Mouse (Mus musculus): ENCODE measurements around the gene Hspa8. TPM values are rescaled to one million over a fixed set of nuclear protein-coding genes. Genes with fewer than 3 reads are reported as not detected.
A peak's percentile ranks its signal among the peaks of the same experiment; 100 is the strongest.

Gene Hspa8
- total RNA-seq, 1 experiment, result 3,988 TPM

- peaks cover 8 to 11% of the 10 kb centered on the region in 2 experiments; a peak in 3 of 4 replicates for H3K4me1 ChIP-seq (ENCODE audit: control insufficient read depth in 2 of 2, insufficient read depth in 2 of 2, low read length in 2 of 2, poor library complexity in 1 of 2)
- TF ChIP-seq CHD2 (IDR thresholded peaks at IDR 0.05; ENCODE audit: low read depth, low read length) (no peak), HCFC1 (IDR thresholded peaks at IDR 0.05; ENCODE audit: borderline replicate concordance, insufficient read depth, low read length) (no peak), MAFK (IDR thresholded peaks at IDR 0.05; ENCODE audit: insufficient read depth, low read depth, low read length) (no peak), ZC3H11A (IDR thresholded peaks at IDR 0.05; ENCODE audit: borderline replicate concordance, low read depth, low read length) (no peak), ZNF384 (IDR thresholded peaks at IDR 0.05; ENCODE audit: low read depth, low read length) (no peak)
- no peak overlapping the region; a peak in 1 of 4 replicates for H3K4me3 ChIP-seq (ENCODE audit: insufficient read depth in 1 of 2, low read depth in 1 of 2, low read length in 2 of 2, poor library complexity in 1 of 2, severe bottlenecking in 1 of 2)
- H3K36me3 ChIP-seq (ENCODE audit: control insufficient read depth, insufficient read depth, low read length, poor library complexity, severe bottlenecking), result no peaks in the 10 kb centered on the region
- no peaks in the 10 kb centered on the region for H3K9me3 ChIP-seq (ENCODE audit: control insufficient read depth, insufficient read depth, low read depth, low read length)
- H3K27ac ChIP-seq (ENCODE audit: insufficient read depth, low read depth, low read length, poor library complexity, severe bottlenecking), result peak overlapping the region; percentile 93
- no peak overlapping the region; the same call in 1 of the 2 replicates for H3K9ac ChIP-seq (ENCODE audit: insufficient read depth, low read depth, low read length, poor library complexity, severe bottlenecking)
- in situ Hi-C loops (cut with MboI; ENCODE audit: low sequenced_read_pairs in 2 of 2, unreplicated experiment in 2 of 2), result no loop called here
- DNase-seq (ENCODE audit: low read depth, low spot score), result no peak
Observed at GRCm38 (mm10) chr9:40791864-40792633, 8.7 kb upstream of the Hspa8 start.

GRCm38 (mm10) chr9:40793581-40793980 lies 7.2 kb upstream of the Hspa8 start:
- in situ Hi-C loops (cut with MboI; ENCODE audit: low sequenced_read_pairs in 2 of 2, unreplicated experiment in 2 of 2), result no loop called here
- no peaks in the 10 kb centered on the region for H3K36me3 ChIP-seq (ENCODE audit: control insufficient read depth, insufficient read depth, low read length, poor library complexity, severe bottlenecking)
- peak overlapping the region; percentile 99 for H3K27ac ChIP-seq (ENCODE audit: insufficient read depth, low read depth, low read length, poor library complexity, severe bottlenecking)
- peak overlapping the region; percentile 54; the same call in 1 of the 2 replicates for H3K9ac ChIP-seq (ENCODE audit: insufficient read depth, low read depth, low read length, poor library complexity, severe bottlenecking)
- TF ChIP-seq ZNF384 (IDR thresholded peaks at IDR 0.05; ENCODE audit: low read depth, low read length) (no peak), CHD2 (IDR thresholded peaks at IDR 0.05; ENCODE audit: low read depth, low read length) (no peak), MAFK (IDR thresholded peaks at IDR 0.05; ENCODE audit: insufficient read depth, low read depth, low read length) (no peak), ZC3H11A (IDR thresholded peaks at IDR 0.05; ENCODE audit: borderline replicate concordance, low read depth, low read length) (no peak), HCFC1 (IDR thresholded peaks at IDR 0.05; ENCODE audit: borderline replicate concordance, insufficient read depth, low read length) (no peak)
- H3K9me3 ChIP-seq (ENCODE audit: control insufficient read depth, insufficient read depth, low read depth, low read length), result no peaks in the 10 kb centered on the region
- H3K4me1 ChIP-seq (ENCODE audit: control insufficient read depth in 2 of 2, insufficient read depth in 2 of 2, low read length in 2 of 2, poor library complexity in 1 of 2), result peaks cover 11 to 13% of the 10 kb centered on the region in 2 experiments; a peak in 3 of 4 replicates
- H3K4me3 ChIP-seq (ENCODE audit: insufficient read depth in 1 of 2, low read depth in 1 of 2, low read length in 2 of 2, poor library complexity in 1 of 2, severe bottlenecking in 1 of 2), result peak overlapping the region; percentile 21 to 31; a peak in 3 of 4 replicates
- DNase-seq (ENCODE audit: low read depth, low spot score), result no peak

- peak overlapping the region; percentile 99 for H3K27ac ChIP-seq (ENCODE audit: insufficient read depth, low read depth, low read length, poor library complexity, severe bottlenecking)
- DNase-seq (ENCODE audit: low read depth, low spot score), result no peak
- H3K9ac ChIP-seq (ENCODE audit: insufficient read depth, low read depth, low read length, poor library complexity, severe bottlenecking), result peak overlapping the region; percentile 77
- H3K4me3 ChIP-seq (ENCODE audit: insufficient read depth in 1 of 2, low read depth in 1 of 2, low read length in 2 of 2, poor library complexity in 1 of 2, severe bottlenecking in 1 of 2), result peak overlapping the region; percentile 22 to 49
- no peak for TF ChIP-seq HCFC1 (IDR thresholded peaks at IDR 0.05; ENCODE audit: borderline replicate concordance, insufficient read depth, low read length)
- TF ChIP-seq ZC3H11A (IDR thresholded peaks at IDR 0.05; ENCODE audit: borderline replicate concordance, low read depth, low read length), result no peak
- TF ChIP-seq MAFK (IDR thresholded peaks at IDR 0.05; ENCODE audit: insufficient read depth, low read depth, low read length), result no peak
- H3K4me1 ChIP-seq (ENCODE audit: control insufficient read depth in 2 of 2, insufficient read depth in 2 of 2, low read length in 2 of 2, poor library complexity in 1 of 2), result peaks cover 11 to 15% of the 10 kb centered on the region in 2 experiments; a peak in 3 of 4 replicates
- no peaks in the 10 kb centered on the region for H3K9me3 ChIP-seq (ENCODE audit: control insufficient read depth, insufficient read depth, low read depth, low read length)
- in situ Hi-C loops (cut with MboI; ENCODE audit: low sequenced_read_pairs in 2 of 2, unreplicated experiment in 2 of 2), result no loop called here
- H3K36me3 ChIP-seq (ENCODE audit: control insufficient read depth, insufficient read depth, low read length, poor library complexity, severe bottlenecking), result no peaks in the 10 kb centered on the region
Observed at GRCm38 (mm10) chr9:40794251-40794650, 6.5 kb upstream of the Hspa8 start.

GRCm38 (mm10) chr9:40794926-40795325 lies 5.9 kb upstream of the Hspa8 start:
- Histone ChIP-seq H3K36me3 (ENCODE audit: control insufficient read depth, insufficient read depth, low read length, poor library complexity, severe bottlenecking) (no peaks in the 10 kb centered on the region), H3K9ac (ENCODE audit: insufficient read depth, low read depth, low read length, poor library complexity, severe bottlenecking) (peak overlapping the region; percentile 43; the same call in 1 of the 2 replicates), H3K4me1 (ENCODE audit: control insufficient read depth in 2 of 2, insufficient read depth in 2 of 2, low read length in 2 of 2, poor library complexity in 1 of 2) (peaks cover 11 to 15% of the 10 kb centered on the region in 2 experiments; a peak in 3 of 4 replicates), H3K4me3 (ENCODE audit: insufficient read depth in 1 of 2, low read depth in 1 of 2, low read length in 2 of 2, poor library complexity in 1 of 2, severe bottlenecking in 1 of 2) (peak overlapping the region; percentile 20 to 22; a peak in 2 of 4 replicates), H3K27ac (ENCODE audit: insufficient read depth, low read depth, low read length, poor library complexity, severe bottlenecking) (peak overlapping the region; percentile 99), H3K9me3 (ENCODE audit: control insufficient read depth, insufficient read depth, low read depth, low read length) (no peaks in the 10 kb centered on the region)
- in situ Hi-C loops (cut with MboI; ENCODE audit: low sequenced_read_pairs in 2 of 2, unreplicated experiment in 2 of 2), result no loop called here
- DNase-seq (ENCODE audit: low read depth, low spot score), result no peak
- TF ChIP-seq MAFK (IDR thresholded peaks at IDR 0.05; ENCODE audit: insufficient read depth, low read depth, low read length), result no peak
